8 mouse cellular contexts compared by ENCODE assay signal in the genomic region with DNA sequence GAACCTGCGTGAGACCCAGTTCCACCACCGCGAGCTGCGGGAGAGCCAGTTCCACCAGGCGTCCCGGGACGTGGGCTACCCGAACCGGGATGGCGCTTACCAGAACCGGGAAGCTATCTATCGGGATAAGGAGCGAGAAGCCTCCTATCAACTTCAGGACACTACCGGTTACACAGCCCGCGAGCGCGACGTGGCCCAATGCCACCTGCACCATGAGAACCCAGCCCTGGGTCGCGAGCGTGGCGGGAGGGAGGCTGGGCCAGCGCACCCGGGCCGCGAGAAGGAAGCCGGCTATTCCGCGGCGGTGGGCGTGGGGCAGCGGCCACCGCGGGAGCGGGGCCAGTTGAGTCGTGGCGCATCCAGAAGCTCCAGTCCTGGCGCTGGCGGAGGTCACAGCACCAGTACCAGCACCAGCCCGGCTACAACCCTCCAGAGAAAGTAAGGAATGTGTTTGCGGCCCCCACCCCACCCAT. TPM values are rescaled to one million over a fixed set of nuclear protein-coding genes. Genes with fewer than 3 reads are reported as not detected.
DNase-seq lines count a peak whose midpoint lies in the region; ATAC-seq and TF ChIP-seq lines count a peak whose summit lies in the region.

No protein-coding gene starts in this region.

- in situ Hi-C loops in CH12.LX (cut with MboI; ENCODE audit: low pct_ligation_motif_present, low pct_unique_long_range_greater_than_20kb, low sequenced_read_pairs): loop anchor here (5.0 kb wide), 1 partner anchor 87 kb away; no protein-coding TSS in a partner anchor

- H3K4me3 ChIP-seq in CH12.LX (replicated peaks in 1 of 3; ENCODE audit: low read depth in 2 of 3, low read length in 2 of 3, poor library complexity in 1 of 3): peak overlapping the region; percentile 53 to 82 (median 60)
- peak overlapping the region; percentile 59 for H3K4me3 ChIP-seq in hindbrain, embryonic 11.5 days (ENCODE audit: low read depth, low read length)
- H3K4me3 ChIP-seq in lung, embryonic 16.5 days (ENCODE audit: low read length): peak overlapping the region; percentile 65

- intact Hi-C loops in gastrocnemius, postnatal 36 days (cut with DNase I): loop anchor here (5.0 kb wide), 1 partner anchor 197 kb away; no protein-coding TSS in a partner anchor

- peak; percentile 15 for DNase-seq in gastrocnemius, postnatal 10 days
- no peak for DNase-seq in gastrocnemius, postnatal 36 days
- DNase-seq in CH12.LX (ENCODE audit: extremely low read depth): no peak
- DNase-seq in embryo, embryonic 11 days: peak; percentile 3
- peak; percentile 20 for DNase-seq in hindbrain, embryonic 11.5 days (ENCODE audit: low spot score)
- DNase-seq in right cerebral cortex, adult 2 months (ENCODE audit: low spot score in 2 of 2): no peak

- ATAC-seq in hindbrain, embryonic 11.5 days (ENCODE audit: low FRiP score): peak; percentile 8; the same call in 1 of the 2 replicates
- ATAC-seq in lung, embryonic 16.5 days (ENCODE audit: low read depth): peak; percentile 43; the same call in 1 of the 2 replicates
- ATAC-seq in inflammation-experienced regulatory T-cells, adult 6 months: no peak

- no peak for TF ChIP-seq POLR2A in CH12.LX (IDR thresholded peaks at IDR 0.05; ENCODE audit: low read depth, low read length)

- WGBS in hindbrain, embryonic 11.5 days: 14% methylated on average over 29 of the region's 42 CpGs
- 17% methylated on average over 32 of the region's 42 CpGs for WGBS in lung, embryonic 16.5 days

- no peak overlapping the region for H3K27ac ChIP-seq in CH12.LX (ENCODE audit: insufficient read depth, low read depth)
- H3K27ac ChIP-seq in hindbrain, embryonic 11.5 days (ENCODE audit: low read depth, low read length): no peak overlapping the region
- H3K27ac ChIP-seq in lung, embryonic 16.5 days (ENCODE audit: low read length): no peak overlapping the region

- H3K36me3 ChIP-seq in CH12.LX (replicated peaks in 1 of 2; ENCODE audit: control insufficient read depth in 1 of 2, insufficient read depth in 1 of 2, low read length in 1 of 2): no peaks in the 10 kb centered on the region
- H3K36me3 ChIP-seq in hindbrain, embryonic 11.5 days (ENCODE audit: control insufficient read depth, insufficient read depth, low read length): no peaks in the 10 kb centered on the region
- H3K36me3 ChIP-seq in lung, embryonic 16.5 days (ENCODE audit: control insufficient read depth, insufficient read depth, low read length): no peaks in the 10 kb centered on the region

- H3K4me1 ChIP-seq in CH12.LX (ENCODE audit: control insufficient read depth in 1 of 2, insufficient read depth in 2 of 2): peaks cover 0 to 2% of the 10 kb centered on the region in 2 experiments; a peak in 3 of 4 replicates
- H3K4me1 ChIP-seq in hindbrain, embryonic 11.5 days (replicated peaks; ENCODE audit: control insufficient read depth, insufficient read depth, low read length): no peaks in the 10 kb centered on the region
- 0 out of 2 replicates have a peak, but pooled peaks cover 2% of the 10 kb centered on the region for H3K4me1 ChIP-seq in lung, embryonic 16.5 days (replicated peaks; ENCODE audit: control insufficient read depth, insufficient read depth, low read length)

- dilution Hi-C loops in CH12.LX (cut with MboI; ENCODE audit: extremely low pct_ligation_motif_present, extremely low pct_unique_long_range_greater_than_20kb, low sequenced_read_pairs): no loop called here

- H3K79me2 ChIP-seq in CH12.LX (replicated peaks; ENCODE audit: control insufficient read depth, extremely low read depth, insufficient read depth, poor library complexity, severe bottlenecking): no peaks in the 10 kb centered on the region

- peak overlapping the region; percentile 86 for H3K4me2 ChIP-seq in CH12.LX (ENCODE audit: insufficient read depth, low read depth, poor library complexity, severe bottlenecking)
- peak overlapping the region; percentile 83 for H3K4me2 ChIP-seq in hindbrain, embryonic 11.5 days (replicated peaks; ENCODE audit: low read depth, low read length)
- peak overlapping the region; percentile 84 for H3K4me2 ChIP-seq in lung, embryonic 16.5 days (ENCODE audit: low read depth, low read length)

- no peak for TF ChIP-seq CTCF in CH12.LX (conservative IDR thresholded peaks at IDR 0.05 in 1 of 2, IDR thresholded peaks at IDR 0.05 in 1 of 2; ENCODE audit: low read depth in 2 of 2, low read length in 2 of 2)

- peaks cover 8% of the 10 kb centered on the region for H3K27me3 ChIP-seq in CH12.LX (replicated peaks)
- peaks cover 51% of the 10 kb centered on the region for H3K27me3 ChIP-seq in hindbrain, embryonic 11.5 days (ENCODE audit: control insufficient read depth, insufficient read depth, low read length)
- peaks cover 42% of the 10 kb centered on the region for H3K27me3 ChIP-seq in lung, embryonic 16.5 days (ENCODE audit: control insufficient read depth, insufficient read depth, low read depth, low read length)

- no peak for TF ChIP-seq EP300 in CH12.LX (IDR thresholded peaks at IDR 0.05; ENCODE audit: low read length)

- H3K9ac ChIP-seq in CH12.LX (ENCODE audit: insufficient read depth, low read depth): peak overlapping the region; percentile 65; the same call in 1 of the 2 replicates
- peak overlapping the region; percentile 59 for H3K9ac ChIP-seq in hindbrain, embryonic 11.5 days (ENCODE audit: low read depth, low read length)
- peak overlapping the region; percentile 71 for H3K9ac ChIP-seq in lung, embryonic 16.5 days (ENCODE audit: low read length)

- no peaks in the 10 kb centered on the region for H3K9me3 ChIP-seq in CH12.LX (replicated peaks; ENCODE audit: low read length)
- no peaks in the 10 kb centered on the region for H3K9me3 ChIP-seq in hindbrain, embryonic 11.5 days (ENCODE audit: control insufficient read depth, low read length)
- no peaks in the 10 kb centered on the region for H3K9me3 ChIP-seq in lung, embryonic 16.5 days (ENCODE audit: control insufficient read depth, low read length)

- no peak for TF ChIP-seq RAD21 in CH12.LX (IDR thresholded peaks at IDR 0.05; ENCODE audit: low read depth, low read length)

TF ChIP-seq in CH12.LX, 34 proteins besides CTCF, POLR2A, EP300 and RAD21:
- no peak for TF ChIP-seq TCF12 (IDR thresholded peaks at IDR 0.05; ENCODE audit: low read depth, low read length)
- no peak for TF ChIP-seq CHD1 (IDR thresholded peaks at IDR 0.05; ENCODE audit: low read depth, low read length)
- no peak for TF ChIP-seq UBTF (IDR thresholded peaks at IDR 0.05; ENCODE audit: low read depth, low read length)
- TF ChIP-seq BHLHE40 (IDR thresholded peaks at IDR 0.05; ENCODE audit: low read depth, low read length): no peak
- no peak for TF ChIP-seq RCOR1 (conservative IDR thresholded peaks at IDR 0.05; ENCODE audit: low read depth, low read length)
- TF ChIP-seq MAX (IDR thresholded peaks at IDR 0.05; ENCODE audit: low read length): no peak
- TF ChIP-seq PAX5 (IDR thresholded peaks at IDR 0.05; ENCODE audit: low read length): no peak
- no peak for TF ChIP-seq NELFE (IDR thresholded peaks at IDR 0.05; ENCODE audit: low read depth, low read length)
- TF ChIP-seq SIN3A (IDR thresholded peaks at IDR 0.05; ENCODE audit: low read length): no peak

RNA-seq across cellular contexts. Expression of gene Iqsec2, which starts 0.7 kb away (rescaled TPM):
- 10 to 100 TPM; 15.5 to 17.5 TPM for total RNA-seq in gastrocnemius, postnatal 10 days (2021)
- total RNA-seq in gastrocnemius, postnatal 36 days (2021): 10 to 100 TPM; 17.2 to 20.8 TPM
- total RNA-seq in CH12.LX (2012; rRNA removed) (1.2 and 1.8 TPM in 2 replicates), CH12.LX (2014; rRNA removed) (0.39 and 0.71 TPM in 2 replicates)
- polyA plus RNA-seq in CH12.LX (2012; ENCODE audit: insufficient read length, low read depth): 3.3 and 4.2 TPM in 2 replicates
- polyA plus RNA-seq in hindbrain, embryonic 11.5 days (2014; fragmentation: Nextera tagmentation; extraction: Ambion mirVana): 1.9 and 2.0 TPM in 2 replicates
- 3.6 and 3.8 TPM in 2 replicates for polyA plus RNA-seq in lung, embryonic 16.5 days (2015; fragmentation: Nextera tagmentation; extraction: Ambion mirVana)
- under 1 TPM in 2 of 3 experiments, not detected in 1; 0.35 to 0.36 TPM for polyA plus RNA-seq in inflammation-experienced regulatory T-cells, adult 6 months (2017; shearing (Covaris generic))

Comparison
In these comparisons a context has a peak if more than half of its experiments do, and no peak if none do; other contexts are left out.
1. DNase-seq: peak in gastrocnemius, postnatal 10 days (single experiment), embryo, embryonic 11 days (single experiment) and hindbrain, embryonic 11.5 days (single experiment); none in gastrocnemius, postnatal 36 days (0 of 2), CH12.LX (single experiment) and right cerebral cortex, adult 2 months (0 of 2).
2. Peak in every context shown above with its lines, with median percentiles within 50 percentile points of each other: H3K4me2 ChIP-seq, H3K4me3 ChIP-seq and H3K9ac ChIP-seq.